Comparison of ENCODE assay signal across 11 mouse cellular contexts in the genomic region with DNA sequence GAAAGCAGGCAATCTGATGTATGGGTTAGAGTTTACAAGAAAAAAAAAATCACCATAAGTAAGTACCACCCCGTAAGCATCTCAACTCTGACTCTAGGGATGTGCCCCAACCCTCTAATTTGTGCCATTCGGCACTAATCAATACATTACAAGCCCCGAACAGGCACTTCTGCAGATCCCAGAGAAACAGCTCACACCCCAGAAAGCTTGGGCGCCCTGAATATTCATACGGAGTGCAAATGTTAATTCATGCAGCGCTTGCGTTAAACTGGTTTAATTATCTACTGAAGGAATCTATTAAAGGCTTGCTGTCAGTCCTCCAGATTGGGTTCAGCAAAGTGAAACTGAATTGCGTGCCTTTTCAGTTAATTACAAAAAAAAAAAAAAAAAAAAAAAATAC.
DNase-seq lines count a peak whose midpoint lies in the region; ATAC-seq and TF ChIP-seq lines count a peak whose summit lies in the region.
"Had no signal": no experiment of that assay in that cellular context is flagged by ENCODE, and none has a peak within 500 bp of the region (broad histone marks: within the 10 kb centered on the region; RNA-seq: fewer than 3 reads in every experiment).

No protein-coding gene starts in this region.

- peaks cover 11% of the 10 kb centered on the region for H3K27me3 ChIP-seq in CH12.LX (replicated peaks)
- H3K27me3 ChIP-seq in forebrain, embryonic 12.5 days: no peaks in the 10 kb centered on the region
- H3K27me3 ChIP-seq: intestine, embryonic 15.5 days; stomach, embryonic 15.5 days had no signal

- WGBS in forebrain, embryonic 12.5 days: 21% methylated on average over 8 of the region's 8 CpGs

- H3K4me2 ChIP-seq in CH12.LX (ENCODE audit: insufficient read depth, low read depth, poor library complexity, severe bottlenecking): peak overlapping the region; percentile 100
- peak overlapping the region; percentile 31; the same call in 1 of the 2 replicates for H3K4me2 ChIP-seq in forebrain, embryonic 12.5 days
- H3K4me2 ChIP-seq: heart, embryonic 11.5 days; intestine, embryonic 15.5 days; stomach, embryonic 15.5 days had no signal

- no peaks in the 10 kb centered on the region for H3K4me1 ChIP-seq in CH12.LX (ENCODE audit: control insufficient read depth in 1 of 2, insufficient read depth in 2 of 2)
- H3K4me1 ChIP-seq in forebrain, embryonic 12.5 days: no peaks in the 10 kb centered on the region
- H3K4me1 ChIP-seq: intestine, embryonic 15.5 days; stomach, embryonic 15.5 days had no signal

- no peak overlapping the region; the same call in 1 of the 2 replicates for H3K9ac ChIP-seq in CH12.LX (ENCODE audit: insufficient read depth, low read depth)
- no peak overlapping the region for H3K9ac ChIP-seq in forebrain, embryonic 12.5 days
- H3K9ac ChIP-seq: intestine, embryonic 15.5 days; stomach, embryonic 15.5 days had no signal

- dilution Hi-C loops in CH12.LX (cut with MboI; ENCODE audit: extremely low pct_ligation_motif_present, extremely low pct_unique_long_range_greater_than_20kb, low sequenced_read_pairs): no loop called here

- in situ Hi-C loops in CH12.LX (cut with MboI; ENCODE audit: low pct_ligation_motif_present, low pct_unique_long_range_greater_than_20kb, low sequenced_read_pairs): no loop called here

- no peak overlapping the region for H3K27ac ChIP-seq in CH12.LX (ENCODE audit: insufficient read depth, low read depth)
- no peak overlapping the region for H3K27ac ChIP-seq in forebrain, embryonic 12.5 days
- H3K27ac ChIP-seq: intestine, embryonic 15.5 days; stomach, embryonic 15.5 days had no signal

- no peaks in the 10 kb centered on the region for H3K9me3 ChIP-seq in CH12.LX (replicated peaks; ENCODE audit: low read length)
- no peaks in the 10 kb centered on the region for H3K9me3 ChIP-seq in forebrain, embryonic 12.5 days
- H3K9me3 ChIP-seq: intestine, embryonic 15.5 days; stomach, embryonic 15.5 days had no signal

- TF ChIP-seq CTCF in CH12.LX (conservative IDR thresholded peaks at IDR 0.05 in 1 of 2, IDR thresholded peaks at IDR 0.05 in 1 of 2; ENCODE audit: low read depth in 2 of 2, low read length in 2 of 2): no peak

- no peak for TF ChIP-seq EP300 in CH12.LX (IDR thresholded peaks at IDR 0.05; ENCODE audit: low read length)

- TF ChIP-seq POLR2A in CH12.LX (IDR thresholded peaks at IDR 0.05; ENCODE audit: low read depth, low read length): no peak

- H3K79me2 ChIP-seq in CH12.LX (replicated peaks; ENCODE audit: control insufficient read depth, extremely low read depth, insufficient read depth, poor library complexity, severe bottlenecking): no peaks in the 10 kb centered on the region

- H3K4me3 ChIP-seq in CH12.LX (replicated peaks in 1 of 3; ENCODE audit: low read depth in 2 of 3, low read length in 2 of 3, poor library complexity in 1 of 3): peak overlapping the region in 1 of 3 experiments; percentile 24
- H3K4me3 ChIP-seq in forebrain, embryonic 12.5 days (replicated peaks): no peak overlapping the region
- H3K4me3 ChIP-seq: intestine, embryonic 15.5 days; stomach, embryonic 15.5 days had no signal

- no peaks in the 10 kb centered on the region for H3K36me3 ChIP-seq in CH12.LX (replicated peaks in 1 of 2; ENCODE audit: control insufficient read depth in 1 of 2, insufficient read depth in 1 of 2, low read length in 1 of 2)
- H3K36me3 ChIP-seq in forebrain, embryonic 12.5 days (replicated peaks): no peaks in the 10 kb centered on the region
- H3K36me3 ChIP-seq: intestine, embryonic 15.5 days; stomach, embryonic 15.5 days had no signal

- ATAC-seq in forebrain, embryonic 12.5 days (ENCODE audit: low FRiP score): peak; percentile 69
- ATAC-seq: intestine, embryonic 15.5 days had no signal

- TF ChIP-seq RAD21 in CH12.LX (IDR thresholded peaks at IDR 0.05; ENCODE audit: low read depth, low read length): no peak

- DNase-seq in kidney, adult 9 months: peak; percentile 11
- DNase-seq in kidney, adult 18-20 months: no peak
- DNase-seq in CH12.LX (ENCODE audit: extremely low read depth): no peak
- peak; percentile 37 to 42 for DNase-seq in layer of hippocampus, postnatal 14 days (ENCODE audit: low spot score in 2 of 2)
- DNase-seq in testis, postnatal 10 days (ENCODE audit: low spot score): no peak
- DNase-seq in lung, postnatal 14 days: no peak
- DNase-seq in adrenal gland, adult 8-10 months: no peak

TF ChIP-seq in CH12.LX, 34 proteins besides CTCF, POLR2A, EP300 and RAD21:
- TF ChIP-seq ZNF384 (IDR thresholded peaks at IDR 0.05; ENCODE audit: low read depth, low read length) (0 out of 2 replicates have a peak, but pooled peaks have one; percentile 14), MAX (IDR thresholded peaks at IDR 0.05; ENCODE audit: low read length) (no peak), JUND (conservative IDR thresholded peaks at IDR 0.05; ENCODE audit: low read depth, low read length) (no peak), MXI1 (IDR thresholded peaks at IDR 0.05; ENCODE audit: low read depth, low read length) (no peak), BHLHE40 (IDR thresholded peaks at IDR 0.05; ENCODE audit: low read depth, low read length) (no peak)

Comparison
In these comparisons a context has a peak if more than half of its experiments do, and no peak if none do; other contexts are left out.
1. DNase-seq: peak in kidney, adult 9 months (single experiment) and layer of hippocampus, postnatal 14 days (2 of 2); none in kidney, adult 18-20 months (single experiment), CH12.LX (single experiment), testis, postnatal 10 days (single experiment), lung, postnatal 14 days (single experiment) and adrenal gland, adult 8-10 months (single experiment).